In genomic region chr10:41450137-41450670, GRCm38 (mm10) we compare ENCODE assay signal across 8 mouse cellular contexts. TPM values are rescaled to one million over a fixed set of nuclear protein-coding genes. Genes with fewer than 3 reads are reported as not detected.
DNase-seq lines count a peak whose midpoint lies in the region; ATAC-seq lines count a peak whose summit lies in the region.

TSS of gene Zbtb24 (plus strand) at chr10:41450383.

- peaks cover 18% of the 10 kb centered on the region for H3K4me1 ChIP-seq in hindbrain, embryonic 14.5 days (replicated peaks; ENCODE audit: control insufficient read depth, insufficient read depth, low read length)

- peak within 1 kb of the TSS; percentile 72 for H3K4me3 ChIP-seq in hindbrain, embryonic 14.5 days (replicated peaks; ENCODE audit: low read length)

- under 1% methylated on average over 48 of the region's 49 CpGs for WGBS in hindbrain, embryonic 14.5 days

- peak; percentile 98 for DNase-seq in R1 (ENCODE audit: low read depth, low spot score)
- DNase-seq in cerebellum, postnatal 25 days, result peak; percentile 98 to 99
- peak; percentile 79 to 90 for DNase-seq in frontal cortex, postnatal 25 days (ENCODE audit: low spot score in 2 of 2)
- peak; percentile 98 for DNase-seq in hindbrain, embryonic 14.5 days (ENCODE audit: low spot score)
- peak; percentile 91 to 92 for DNase-seq in layer of hippocampus, postnatal 36 days
- DNase-seq in lung, postnatal 36 days, result peak; percentile 97
- DNase-seq in retina, postnatal 1 day, result peak; percentile 97
- peak; percentile 90 to 94 for DNase-seq in urinary bladder, adult 18-20 months (ENCODE audit: low spot score in 2 of 2)

- H3K9ac ChIP-seq in hindbrain, embryonic 14.5 days, result peak within 1 kb of the TSS; percentile 88

- peak; percentile 96 for ATAC-seq in hindbrain, embryonic 14.5 days (ENCODE audit: low FRiP score)

- peak within 1 kb of the TSS; percentile 54 for H3K4me2 ChIP-seq in hindbrain, embryonic 14.5 days (replicated peaks)

- peaks cover 13% of the 10 kb centered on the region for H3K36me3 ChIP-seq in hindbrain, embryonic 14.5 days (replicated peaks; ENCODE audit: control insufficient read depth, insufficient read depth)

- no peaks in the 10 kb centered on the region for H3K9me3 ChIP-seq in hindbrain, embryonic 14.5 days (ENCODE audit: control insufficient read depth, low read length)

- H3K27me3 ChIP-seq in hindbrain, embryonic 14.5 days (ENCODE audit: control insufficient read depth, insufficient read depth, low read length), result no peaks in the 10 kb centered on the region

- H3K27ac ChIP-seq in hindbrain, embryonic 14.5 days, result peak within 1 kb of the TSS; percentile 83

RNA-seq across cellular contexts. Expression of gene Zbtb24, which starts in this region (rescaled TPM):
- 19.0 and 19.1 TPM in 2 replicates for polyA plus RNA-seq in hindbrain, embryonic 14.5 days (2014; fragmentation: Nextera tagmentation; extraction: Ambion mirVana)
- total RNA-seq in layer of hippocampus, postnatal 36 days (2021), result 10 to 100 TPM; 20.1 to 23.1 TPM

Comparison
In these comparisons a context has a peak if more than half of its experiments do, and no peak if none do; other contexts are left out.
1. Peak in every context shown above with its lines: DNase-seq, ATAC-seq, H3K4me3 ChIP-seq and H3K27ac ChIP-seq.